Mouse (Mus musculus) right cerebral cortex, postnatal 10 days (tissue): ENCODE results near the gene Heyl.
"Not testable (repeated sequence)": the region's sequence is repeated elsewhere in the genome, so short reads cannot be mapped to it uniquely, and the experiment has no call there.

Source experiments
- DNase-seq, 2 experiments: peaks; one replicate each; pipeline ENCODE4 v3.0.0; 2021; ENCODE audit warnings: low spot score in 2 of 2

The Heyl gene

DNA sequence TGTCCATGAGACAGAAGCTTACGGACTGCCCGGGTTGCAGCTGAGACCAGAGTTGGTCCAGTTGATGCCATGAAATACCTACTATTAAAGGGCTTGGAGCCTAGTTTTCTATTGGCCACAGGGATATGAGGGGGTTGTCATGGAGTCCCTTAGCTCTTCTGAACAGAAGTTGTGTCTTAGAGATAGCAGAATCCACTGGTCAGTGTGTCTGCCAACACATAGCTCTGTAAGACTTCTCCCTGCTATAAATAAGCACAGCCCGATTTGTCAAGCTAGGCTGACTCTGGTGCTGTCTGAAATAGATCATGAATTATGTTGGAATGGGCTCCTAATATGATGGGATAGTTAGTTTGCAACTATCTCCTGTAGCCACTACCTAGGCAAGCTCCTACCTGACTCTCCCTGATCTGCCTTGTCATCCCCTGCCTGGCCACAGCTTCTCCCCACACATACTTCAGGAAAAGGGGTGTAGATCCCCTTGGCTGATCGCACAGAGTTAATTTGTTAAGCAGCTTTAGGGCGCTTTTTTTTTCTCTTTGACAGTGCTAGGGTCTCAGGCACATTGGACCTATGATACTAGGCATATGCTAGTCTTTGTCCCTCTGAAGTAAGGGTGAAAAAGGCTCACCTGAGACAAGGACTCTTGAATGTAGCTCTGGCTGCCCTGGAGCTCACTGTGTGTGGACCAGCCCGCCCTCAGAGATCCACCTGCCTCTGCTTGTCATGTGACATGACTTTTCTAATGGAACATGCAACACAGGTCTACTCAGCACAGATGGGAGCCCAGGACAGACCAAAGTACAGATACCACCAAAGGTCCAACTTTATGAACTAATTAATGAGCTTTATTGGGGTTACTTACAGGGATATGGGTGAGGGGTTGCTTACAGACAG is 51.6 kb downstream of the Heyl start:
- DNase-seq = no peak

GRCm38 (mm10) chr4:123286790-123287189 is 53.4 kb downstream of the Heyl start:
- DNase-seq = peak in 1 of 2 experiments; percentile 6

GRCm38 (mm10) chr4:123289038-123289437 is 55.7 kb downstream of the Heyl start:
- no peak for DNase-seq

DNA sequence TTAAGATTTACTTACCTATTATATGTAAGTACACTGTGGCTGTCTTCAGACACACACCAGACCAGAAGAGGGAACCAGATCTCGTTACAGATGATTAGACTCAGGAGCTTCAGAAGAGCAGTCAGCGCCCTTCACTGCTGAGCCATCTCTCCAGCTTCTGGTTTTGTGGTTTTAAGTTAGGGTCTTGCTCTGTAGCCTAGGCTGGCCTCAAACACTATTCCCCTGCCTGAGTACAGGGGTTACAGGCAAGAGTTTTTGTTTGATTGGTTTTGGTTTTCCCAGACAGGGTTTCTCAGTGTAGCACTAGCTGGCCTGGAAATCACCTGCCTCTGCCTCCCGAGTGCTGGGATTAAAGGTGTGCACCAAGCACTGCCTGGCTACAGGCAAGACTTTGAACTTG is 59.0 kb downstream of the Heyl start:
- DNase-seq = no peak

DNA sequence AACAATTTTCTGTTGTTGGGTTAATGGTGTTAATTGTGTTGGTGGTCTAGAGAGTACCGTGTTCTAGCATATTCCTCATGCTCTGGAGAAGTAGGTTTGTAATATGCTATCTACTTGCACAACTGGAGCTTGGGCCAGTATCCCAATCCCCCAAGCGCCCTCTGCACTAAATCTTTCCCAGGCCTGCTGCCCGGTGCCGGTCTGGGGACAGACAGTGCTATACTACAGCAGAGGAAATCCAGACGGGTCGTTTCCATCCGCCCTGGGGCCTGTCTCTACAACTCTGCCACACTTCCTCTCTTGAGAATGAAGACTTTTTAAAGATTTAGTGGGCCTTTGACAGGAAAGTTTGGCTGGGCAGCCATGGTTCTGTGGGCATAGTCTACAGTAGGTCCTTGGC is 59.6 kb downstream of the Heyl start:
- no peak for DNase-seq

DNA sequence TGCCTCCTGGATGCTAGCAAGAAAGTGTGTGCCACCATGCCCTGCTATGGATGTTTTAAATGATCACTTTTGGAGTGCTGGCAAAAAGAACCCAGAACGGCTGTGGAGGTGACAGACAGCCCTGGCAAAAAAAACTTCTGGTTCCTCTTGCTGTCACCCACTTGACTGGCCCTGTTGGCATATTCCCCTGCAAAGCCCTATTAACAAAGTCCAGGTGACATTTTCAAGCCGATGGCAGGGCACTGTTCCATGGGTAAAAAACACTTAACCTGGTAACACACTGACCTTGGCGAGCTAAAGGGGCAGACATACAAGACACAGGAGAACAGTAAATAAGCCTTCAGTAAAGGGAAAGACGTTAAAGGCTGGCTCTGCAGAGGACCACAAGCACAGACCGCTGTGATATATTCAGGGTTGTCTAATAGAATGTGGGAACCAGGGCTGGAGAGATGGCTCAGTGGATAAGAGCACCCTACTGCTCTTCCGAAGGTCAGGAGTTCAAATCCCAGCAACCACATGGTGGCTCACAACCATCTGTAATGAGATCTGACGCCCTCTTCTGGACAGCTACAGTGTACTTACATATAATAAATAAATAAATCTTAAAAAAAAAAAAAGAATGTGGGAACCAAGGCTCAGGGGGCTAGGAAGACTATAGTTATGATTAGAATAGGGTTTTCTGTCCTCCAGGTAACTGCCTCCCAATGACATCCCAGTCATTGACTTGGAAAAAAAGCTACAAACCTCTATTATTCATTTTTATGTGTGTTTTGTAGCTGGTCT is 60.5 kb downstream of the Heyl start:
- DNase-seq = no peak

DNA sequence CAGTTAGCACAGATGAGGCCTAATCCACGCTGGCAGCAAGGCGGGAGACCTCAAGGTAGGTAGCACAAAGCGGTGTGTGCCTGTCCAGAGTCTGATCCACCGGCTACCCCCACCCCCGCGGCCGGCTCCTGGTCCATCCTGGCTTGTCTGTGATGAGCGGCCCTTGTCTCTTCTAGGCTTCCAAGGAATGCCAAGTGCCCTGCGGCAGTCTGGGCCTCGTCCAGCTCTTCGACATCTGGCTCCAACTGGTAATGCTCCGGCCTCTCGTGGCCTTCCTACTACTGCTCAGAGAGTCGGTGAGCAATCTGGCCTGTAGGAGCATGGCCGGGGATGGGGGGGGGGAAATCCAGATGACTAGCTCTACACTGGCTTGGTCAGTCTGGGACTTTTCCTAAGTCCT is 61.7 kb downstream of the Heyl start:
- DNase-seq = not testable (repeated sequence)

- no peak for DNase-seq
Measured at GRCm38 (mm10) chr4:123295516-123296147, 62.3 kb downstream of the Heyl start.

- no peak for DNase-seq
Measured at GRCm38 (mm10) chr4:123296148-123296534, 62.8 kb downstream of the Heyl start.

DNA sequence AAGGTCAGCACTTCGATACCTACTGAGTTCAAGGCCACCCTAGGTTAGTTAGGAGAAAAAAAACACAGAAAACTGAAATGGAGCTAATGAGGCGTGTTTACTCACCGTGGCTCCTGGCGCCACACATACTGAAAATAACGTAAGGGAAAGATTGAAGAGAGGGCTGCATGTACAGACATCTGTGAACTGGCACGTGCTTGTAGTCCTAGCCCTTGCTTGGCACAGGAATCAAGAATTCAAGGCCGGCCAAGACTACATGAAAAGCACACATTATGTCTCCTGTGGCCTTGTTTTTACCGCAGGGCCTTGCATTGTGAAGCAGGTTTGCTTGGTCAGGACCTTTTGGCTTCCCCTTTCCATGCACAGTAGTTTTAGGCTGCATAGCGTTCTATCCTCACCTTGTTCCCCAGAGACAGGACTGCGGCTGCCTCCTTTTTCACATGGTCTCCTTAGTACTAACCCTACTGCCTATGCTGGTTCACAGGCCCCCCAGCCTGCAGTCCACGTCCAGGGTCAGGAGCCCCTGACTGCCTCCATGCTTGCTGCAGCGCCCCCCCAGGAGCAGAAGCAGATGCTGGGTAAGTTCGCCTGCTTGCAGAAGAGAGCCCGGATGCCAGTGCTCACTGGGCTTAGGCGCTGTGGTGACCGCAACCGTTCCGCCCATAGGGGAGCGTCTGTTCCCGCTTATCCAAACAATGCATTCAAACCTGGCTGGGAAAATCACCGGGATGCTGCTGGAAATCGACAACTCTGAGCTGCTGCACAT is 64.0 kb downstream of the Heyl start:
- no peak for DNase-seq

GRCm38 (mm10) chr4:123298226-123298625 is 64.9 kb downstream of the Heyl start:
- no peak for DNase-seq

DNA sequence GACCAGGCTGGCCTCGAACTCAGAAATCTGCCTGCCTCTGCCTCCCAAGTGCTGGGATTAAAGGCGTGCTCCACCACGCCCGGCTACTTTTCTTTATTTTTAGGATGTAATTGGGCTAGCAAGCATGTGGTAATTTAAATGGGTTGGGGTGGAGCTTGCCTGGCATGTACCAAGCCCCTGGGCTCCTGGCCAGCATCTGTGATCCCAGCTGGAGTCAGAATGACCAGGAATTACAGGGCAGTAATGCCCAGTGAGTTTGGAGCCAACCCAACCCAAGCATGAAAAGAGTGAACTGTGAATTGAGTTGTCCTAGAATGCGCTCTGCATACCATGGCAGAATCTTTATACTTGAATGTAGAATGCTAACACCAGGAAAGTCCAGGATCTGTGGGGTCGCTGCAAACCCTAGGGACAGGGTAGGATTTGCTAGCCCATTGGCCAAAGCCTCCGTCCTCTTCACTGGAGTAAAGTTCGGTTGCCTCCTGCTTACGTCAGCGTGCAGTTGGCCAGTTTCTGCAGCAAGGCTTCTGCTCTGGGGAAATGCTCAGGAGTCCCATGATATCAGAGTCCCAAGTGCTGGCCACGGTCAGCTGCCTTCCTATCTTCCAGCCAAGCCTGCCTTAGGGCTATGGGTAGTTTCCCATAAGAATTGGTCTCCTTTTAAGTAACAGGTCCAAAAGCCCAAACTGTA is 65.8 kb downstream of the Heyl start:
- peak; percentile 50 to 52 for DNase-seq
